In the genomic region with DNA sequence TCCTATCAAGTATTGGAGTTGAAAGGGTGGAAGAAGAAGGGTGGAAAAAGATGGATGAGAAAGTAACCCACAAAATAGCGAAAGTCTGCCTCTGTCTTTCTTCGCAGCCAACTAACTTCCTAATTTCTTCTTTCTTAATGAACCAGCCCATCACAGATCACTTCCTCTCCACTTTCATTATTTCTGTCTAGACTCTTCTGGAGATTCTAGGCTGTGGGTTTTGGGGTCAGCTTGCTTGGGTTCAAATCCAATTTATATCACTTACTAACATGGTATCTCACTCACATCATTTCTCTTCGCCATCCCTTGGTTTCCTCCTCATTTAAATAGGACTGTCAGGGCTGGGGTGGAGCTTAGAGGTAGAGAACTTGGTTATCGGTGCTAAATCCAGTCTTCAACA, we compare ENCODE assay signal across 20 mouse cellular contexts. TPM values are rescaled to one million over a fixed set of nuclear protein-coding genes. Genes with fewer than 3 reads are reported as not detected.
DNase-seq lines count a peak whose midpoint lies in the region; ATAC-seq and TF ChIP-seq lines count a peak whose summit lies in the region.
"Had no signal": no experiment of that assay in that cellular context is flagged by ENCODE, and none has a peak within 500 bp of the region (broad histone marks: within the 10 kb centered on the region; RNA-seq: fewer than 3 reads in every experiment).

No protein-coding gene starts in this region.

- H3K36me3 ChIP-seq in kidney, embryonic 16.5 days (ENCODE audit: insufficient read depth, low read length): no peaks in the 10 kb centered on the region
- no peaks in the 10 kb centered on the region for H3K36me3 ChIP-seq in liver, embryonic 14.5 days (replicated peaks; ENCODE audit: control insufficient read depth, insufficient read depth, low read depth)
- no peaks in the 10 kb centered on the region for H3K36me3 ChIP-seq in forebrain, postnatal 0 days (ENCODE audit: insufficient read depth)
- H3K36me3 ChIP-seq: embryonic facial prominence, embryonic 12.5 days; forebrain, embryonic 15.5 days; heart, embryonic 12.5 days; hindbrain, embryonic 10.5 days had no signal

- WGBS in kidney, embryonic 16.5 days: 84% methylated on average over 4 of the region's 4 CpGs
- WGBS in liver, embryonic 14.5 days (ENCODE audit: insufficient replicate concordance): 36% methylated on average over 4 of the region's 4 CpGs
- WGBS in forebrain, postnatal 0 days: 88% methylated on average over 4 of the region's 4 CpGs

- no peak for ATAC-seq in kidney, embryonic 16.5 days (ENCODE audit: low FRiP score, low TSS enrichment)
- ATAC-seq in liver, embryonic 14.5 days (ENCODE audit: insufficient read depth): no peak
- ATAC-seq in megakaryocyte, adult 5-6 weeks (ENCODE audit: poor library complexity, severe bottlenecking): peak; percentile 51; the same call in 1 of the 2 replicates
- no peak for ATAC-seq in forebrain, postnatal 0 days
- ATAC-seq: forebrain, embryonic 15.5 days had no signal

- no peak for TF ChIP-seq CTCF in liver, embryonic 14.5 days (IDR thresholded peaks at IDR 0.05; ENCODE audit: low read depth)
- no peak for TF ChIP-seq CTCF in forebrain, postnatal 0 days (IDR thresholded peaks at IDR 0.05; ENCODE audit: low read depth)

- no peak overlapping the region for H3K9ac ChIP-seq in kidney, embryonic 16.5 days (replicated peaks; ENCODE audit: low read length)
- no peak overlapping the region for H3K9ac ChIP-seq in liver, embryonic 14.5 days (replicated peaks)
- no peak overlapping the region for H3K9ac ChIP-seq in forebrain, postnatal 0 days
- H3K9ac ChIP-seq: embryonic facial prominence, embryonic 12.5 days; forebrain, embryonic 15.5 days; heart, embryonic 12.5 days; hindbrain, embryonic 14.5 days had no signal

- no peak for DNase-seq in kidney, adult 9 months
- no peak for DNase-seq in liver, embryonic 14.5 days (ENCODE audit: low read depth in 3 of 3, low spot score in 3 of 3)
- DNase-seq in liver: no peak
- DNase-seq in forebrain, postnatal 0 days: no peak
- no peak for DNase-seq in embryo, embryonic 10.5 days (ENCODE audit: low spot score)
- DNase-seq: adrenal gland, adult 2 months; adrenal gland, postnatal 25 days; cerebellum, adult 2 months; cerebellum, postnatal 10 days; gastrocnemius, postnatal 10 days had no signal

- no peaks in the 10 kb centered on the region; the same call in 1 of the 2 replicates for H3K9me3 ChIP-seq in kidney, embryonic 16.5 days (ENCODE audit: low read length)
- H3K9me3 ChIP-seq in liver, embryonic 14.5 days (ENCODE audit: control insufficient read depth, low read length): no peaks in the 10 kb centered on the region
- no peaks in the 10 kb centered on the region for H3K9me3 ChIP-seq in forebrain, postnatal 0 days (ENCODE audit: low read length)
- H3K9me3 ChIP-seq: embryonic facial prominence, embryonic 12.5 days; forebrain, embryonic 15.5 days; heart, embryonic 12.5 days; hindbrain, embryonic 10.5 days had no signal

- H3K4me1 ChIP-seq in kidney, embryonic 16.5 days (ENCODE audit: insufficient read depth, low read length): peaks cover 10% of the 10 kb centered on the region
- H3K4me1 ChIP-seq in liver, embryonic 14.5 days (replicated peaks; ENCODE audit: control insufficient read depth in 2 of 2, insufficient read depth in 2 of 2, low read length in 1 of 2): peaks cover 0 to 10% of the 10 kb centered on the region in 2 experiments; a peak in 3 of 4 replicates
- no peaks in the 10 kb centered on the region for H3K4me1 ChIP-seq in forebrain, postnatal 0 days (ENCODE audit: insufficient read depth)
- H3K4me1 ChIP-seq: embryonic facial prominence, embryonic 12.5 days; heart, embryonic 12.5 days had no signal

- H3K27me3 ChIP-seq in kidney, embryonic 16.5 days (ENCODE audit: insufficient read depth, low read length): no peaks in the 10 kb centered on the region
- no peaks in the 10 kb centered on the region for H3K27me3 ChIP-seq in liver, embryonic 14.5 days (ENCODE audit: control insufficient read depth, insufficient read depth, low read length)
- no peaks in the 10 kb centered on the region for H3K27me3 ChIP-seq in forebrain, postnatal 0 days (ENCODE audit: insufficient read depth, low read length)
- H3K27me3 ChIP-seq: embryonic facial prominence, embryonic 12.5 days; forebrain, embryonic 15.5 days had no signal

- H3K27ac ChIP-seq in kidney, embryonic 16.5 days (ENCODE audit: low read length): no peak overlapping the region; the same call in 1 of the 2 replicates
- H3K27ac ChIP-seq in liver, embryonic 14.5 days: no peak overlapping the region
- H3K27ac ChIP-seq in forebrain, postnatal 0 days (ENCODE audit: low read depth, low read length): no peak overlapping the region
- H3K27ac ChIP-seq: embryonic facial prominence, embryonic 12.5 days; forebrain, embryonic 15.5 days; hindbrain, embryonic 10.5 days; hindbrain, embryonic 14.5 days had no signal

- TF ChIP-seq EP300 in liver, embryonic 14.5 days (IDR thresholded peaks at IDR 0.05; ENCODE audit: low read depth): no peak

- H3K4me2 ChIP-seq in kidney, embryonic 16.5 days (replicated peaks; ENCODE audit: low read depth, low read length): 0 out of 2 replicates have a peak overlapping the region, but pooled peaks have one; percentile 0
- peak overlapping the region; percentile 7; the same call in 1 of the 2 replicates for H3K4me2 ChIP-seq in liver, embryonic 14.5 days (ENCODE audit: low read depth)
- no peak overlapping the region for H3K4me2 ChIP-seq in forebrain, postnatal 0 days (ENCODE audit: low read depth)
- H3K4me2 ChIP-seq: embryonic facial prominence, embryonic 12.5 days; forebrain, embryonic 15.5 days; heart, embryonic 12.5 days; hindbrain, embryonic 14.5 days had no signal

- H3K4me3 ChIP-seq in kidney, embryonic 16.5 days (ENCODE audit: low read length): no peak overlapping the region
- no peak overlapping the region for H3K4me3 ChIP-seq in liver, embryonic 14.5 days (ENCODE audit: insufficient read depth in 1 of 2, low read depth in 2 of 2, low read length in 2 of 2)
- no peak overlapping the region for H3K4me3 ChIP-seq in forebrain, postnatal 0 days (ENCODE audit: low read depth, low read length)
- H3K4me3 ChIP-seq: embryonic facial prominence, embryonic 12.5 days; forebrain, embryonic 15.5 days; heart, embryonic 12.5 days; hindbrain, embryonic 10.5 days had no signal

RNA-seq across cellular contexts. Expression of gene Sgk2, which starts 1.1 kb away (rescaled TPM):
- polyA plus RNA-seq in kidney, embryonic 16.5 days (2015; fragmentation: Nextera tagmentation; extraction: Ambion mirVana): 11.2 and 12.2 TPM in 2 replicates
- 1.9 and 2.1 TPM in 2 replicates for polyA plus RNA-seq in liver, embryonic 14.5 days (2012; rRNA removed)
- polyA plus RNA-seq in liver, embryonic 14.5 days (2014; fragmentation: Nextera tagmentation; extraction: Ambion mirVana): 3.6 and 4.0 TPM in 2 replicates
- total RNA-seq in megakaryocyte, adult 5-6 weeks (2015): not detected in 2 replicates
- total RNA-seq in megakaryocyte, adult 5-6 weeks (2017): not detected in 2 replicates
- total RNA-seq in forebrain, postnatal 0 days (2014; rRNA removed): 0.15 TPM in 1 of 2 replicates, not detected in the other
- 0.05 and 0.25 TPM in 2 replicates for polyA plus RNA-seq in forebrain, postnatal 0 days (2015; fragmentation: Nextera tagmentation; extraction: Ambion mirVana)
- total RNA-seq: gastrocnemius, postnatal 10 days; heart, adult 8-10 months; heart, postnatal 25 days had no signal
- polyA plus RNA-seq: forebrain, embryonic 11.5 days; forebrain, embryonic 15.5 days; hindbrain, embryonic 10.5 days had no signal

RNA-seq across cellular contexts. Expression of gene Ift52, which starts 28.9 kb away (rescaled TPM):
- polyA plus RNA-seq in kidney, embryonic 16.5 days (2015; fragmentation: Nextera tagmentation; extraction: Ambion mirVana): 55.3 and 55.5 TPM in 2 replicates
- polyA plus RNA-seq in liver, embryonic 14.5 days (2012; rRNA removed): 8.1 and 10.9 TPM in 2 replicates
- polyA plus RNA-seq in liver, embryonic 14.5 days (2014; fragmentation: Nextera tagmentation; extraction: Ambion mirVana): 15.6 and 16.3 TPM in 2 replicates
- 23.9 and 28.0 TPM in 2 replicates for total RNA-seq in megakaryocyte, adult 5-6 weeks (2015)
- total RNA-seq in megakaryocyte, adult 5-6 weeks (2017): 11.9 and 17.2 TPM in 2 replicates
- 16.0 and 21.3 TPM in 2 replicates for total RNA-seq in forebrain, postnatal 0 days (2014; rRNA removed)
- polyA plus RNA-seq in forebrain, postnatal 0 days (2015; fragmentation: Nextera tagmentation; extraction: Ambion mirVana): 26.5 and 31.4 TPM in 2 replicates

RNA-seq across cellular contexts. Expression of gene L3mbtl1, which starts 45.0 kb away (rescaled TPM):
- polyA plus RNA-seq in kidney, embryonic 16.5 days (2015; fragmentation: Nextera tagmentation; extraction: Ambion mirVana): 0.09 and 0.14 TPM in 2 replicates
- polyA plus RNA-seq in liver, embryonic 14.5 days (2012; rRNA removed): 0.08 and 0.32 TPM in 2 replicates
- polyA plus RNA-seq in liver, embryonic 14.5 days (2014; fragmentation: Nextera tagmentation; extraction: Ambion mirVana): 0.04 TPM in 1 of 2 replicates, not detected in the other
- total RNA-seq in megakaryocyte, adult 5-6 weeks (2015): 0.04 and 0.27 TPM in 2 replicates
- 0.16 TPM in 1 of 2 replicates, not detected in the other for total RNA-seq in megakaryocyte, adult 5-6 weeks (2017)
- 6.5 and 10.4 TPM in 2 replicates for total RNA-seq in forebrain, postnatal 0 days (2014; rRNA removed)
- polyA plus RNA-seq in forebrain, postnatal 0 days (2015; fragmentation: Nextera tagmentation; extraction: Ambion mirVana): 1.6 and 3.4 TPM in 2 replicates
- total RNA-seq: heart, adult 8-10 months; heart, postnatal 25 days had no signal
- polyA plus RNA-seq: heart, embryonic 12.5 days had no signal

RNA-seq across cellular contexts. Expression of gene Srsf6, which starts 56.9 kb away (rescaled TPM):
- 206 and 214 TPM in 2 replicates for polyA plus RNA-seq in kidney, embryonic 16.5 days (2015; fragmentation: Nextera tagmentation; extraction: Ambion mirVana)
- polyA plus RNA-seq in liver, embryonic 14.5 days (2012; rRNA removed): 72.5 and 113 TPM in 2 replicates
- 80.4 and 94.3 TPM in 2 replicates for polyA plus RNA-seq in liver, embryonic 14.5 days (2014; fragmentation: Nextera tagmentation; extraction: Ambion mirVana)
- total RNA-seq in megakaryocyte, adult 5-6 weeks (2015): 118 and 120 TPM in 2 replicates
- total RNA-seq in megakaryocyte, adult 5-6 weeks (2017): 111 and 123 TPM in 2 replicates
- total RNA-seq in forebrain, postnatal 0 days (2014; rRNA removed): 121 and 146 TPM in 2 replicates
- 110 and 133 TPM in 2 replicates for polyA plus RNA-seq in forebrain, postnatal 0 days (2015; fragmentation: Nextera tagmentation; extraction: Ambion mirVana)
